Mouse (Mus musculus): ENCODE results near the gene Olfr316. TPM values are rescaled to one million over a fixed set of nuclear protein-coding genes. Genes with fewer than 3 reads are reported as not detected.
"Not testable (repeated sequence)": the region's sequence is repeated elsewhere in the genome, so short reads cannot be mapped to it uniquely, and the experiment has no call there.

Gene Olfr316
- total RNA-seq (2012; rRNA removed) (not detected in 2 replicates), polyA plus RNA-seq (2012; ENCODE audit: insufficient read depth in 1 of 2, insufficient read length in 2 of 2, low read depth in 1 of 2, low replicate concordance in 2 of 2, missing spikeins in 1 of 2) (not detected)

GRCm38 (mm10) chr11:58752434-58752833 lies at the start of gene Olfr316:
Olfr316 (plus strand) TSS chr11:58752734.
- Histone ChIP-seq H3K79me2 (ENCODE audit: control insufficient read depth, insufficient read depth, low read length, poor library complexity) (no peaks in the 10 kb centered on the region), H3K27ac (ENCODE audit: control insufficient read depth, low read depth, low read length) (no peak within 1 kb of the TSS), H3K4me1 (ENCODE audit: control insufficient read depth in 1 of 2, insufficient read depth in 2 of 2, low read length in 2 of 2) (no peaks in the 10 kb centered on the region), H3K4me3 (ENCODE audit: control insufficient read depth in 1 of 2, insufficient read depth in 1 of 2, low read depth in 2 of 2, low read length in 2 of 2) (no peak within 1 kb of the TSS), H3K9me3 (replicated peaks; ENCODE audit: insufficient read depth, low read length) (no peaks in the 10 kb centered on the region), H3K27me3 (ENCODE audit: control insufficient read depth in 1 of 2, insufficient read depth in 2 of 2, low read length in 2 of 2) (peaks cover 2 to 8% of the 10 kb centered on the region in 2 experiments; a peak in 3 of 4 replicates), H3K9ac (ENCODE audit: control insufficient read depth, low read depth, low read length, poor library complexity, severe bottlenecking) (no peak within 1 kb of the TSS), H3K36me3 (ENCODE audit: control insufficient read depth in 1 of 2, insufficient read depth in 2 of 2, low read length in 2 of 2) (no peaks in the 10 kb centered on the region)
- no peak for TF ChIP-seq SMC3 (IDR thresholded peaks at IDR 0.05; ENCODE audit: low read depth, low read length)
- no peak for TF ChIP-seq ZKSCAN1 (IDR thresholded peaks at IDR 0.05; ENCODE audit: low read depth, low read length)
- no peak for TF ChIP-seq RCOR1 (IDR thresholded peaks at IDR 0.05; ENCODE audit: low read depth, low read length)
- no peak for TF ChIP-seq CHD2 (IDR thresholded peaks at IDR 0.05; ENCODE audit: low read length)
- no peak for TF ChIP-seq ELF1 (IDR thresholded peaks at IDR 0.05; ENCODE audit: low read depth, low read length)
- TF ChIP-seq RAD21 (IDR thresholded peaks at IDR 0.05; ENCODE audit: low read depth, low read length) = no peak
- no peak for TF ChIP-seq ZMIZ1 (IDR thresholded peaks at IDR 0.05; ENCODE audit: low read depth, low read length)
- TF ChIP-seq KAT2A (conservative IDR thresholded peaks at IDR 0.05; ENCODE audit: low read depth, low read length) = no peak
- TF ChIP-seq MYB (IDR thresholded peaks at IDR 0.05; ENCODE audit: low read depth, low read length) = no peak
- no peak for TF ChIP-seq MAX (IDR thresholded peaks at IDR 0.05; ENCODE audit: low read length)
- no peak for TF ChIP-seq NRF1 (IDR thresholded peaks at IDR 0.05; ENCODE audit: insufficient read depth, low read depth, low read length, poor library complexity, severe bottlenecking)
- TF ChIP-seq TAL1 (IDR thresholded peaks at IDR 0.05; ENCODE audit: low read length) = no peak
- no peak for TF ChIP-seq ZC3H11A (IDR thresholded peaks at IDR 0.05; ENCODE audit: low read depth, low read length)
- TF ChIP-seq POLR2A (IDR thresholded peaks at IDR 0.05; ENCODE audit: control insufficient read depth in 1 of 2, insufficient read depth in 1 of 2, low read depth in 1 of 2, low read length in 2 of 2, poor library complexity in 1 of 2) = no peak
- TF ChIP-seq UBTF (IDR thresholded peaks at IDR 0.05; ENCODE audit: borderline replicate concordance, insufficient read depth, low read depth, low read length) = no peak
- TF ChIP-seq USF2 (IDR thresholded peaks at IDR 0.05; ENCODE audit: borderline replicate concordance in 1 of 2, insufficient read depth in 1 of 2, low read depth in 1 of 2, low read length in 2 of 2) = no peak
- no peak for TF ChIP-seq MEF2A (IDR thresholded peaks at IDR 0.05; ENCODE audit: extremely low read depth, insufficient replicate concordance, low read depth, low read length, poor library complexity, severe bottlenecking)
- no peak for TF ChIP-seq CTCF (IDR thresholded peaks at IDR 0.05 in 2 of 3, conservative IDR thresholded peaks at IDR 0.05 in 1 of 3; ENCODE audit: control insufficient read depth in 1 of 3, insufficient read depth in 1 of 3, low read depth in 2 of 3, low read length in 3 of 3, poor library complexity in 1 of 3, severe bottlenecking in 1 of 3)
- DNase-seq (ENCODE audit: low read depth, low spot score) = no peak

GRCm38 (mm10) chr11:58709086-58709485 lies 43.4 kb upstream of the Olfr316 start:
- Histone ChIP-seq H3K36me3 (ENCODE audit: control insufficient read depth in 1 of 2, insufficient read depth in 2 of 2, low read length in 2 of 2) (no peaks in the 10 kb centered on the region), H3K9ac (ENCODE audit: control insufficient read depth, low read depth, low read length, poor library complexity, severe bottlenecking) (no peak overlapping the region), H3K4me3 (ENCODE audit: control insufficient read depth in 1 of 2, insufficient read depth in 1 of 2, low read depth in 2 of 2, low read length in 2 of 2) (no peak overlapping the region), H3K4me1 (ENCODE audit: control insufficient read depth in 1 of 2, insufficient read depth in 2 of 2, low read length in 2 of 2) (no peaks in the 10 kb centered on the region), H3K9me3 (replicated peaks; ENCODE audit: insufficient read depth, low read length) (no peaks in the 10 kb centered on the region), H3K79me2 (ENCODE audit: control insufficient read depth, insufficient read depth, low read length, poor library complexity) (no peaks in the 10 kb centered on the region), H3K27me3 (ENCODE audit: control insufficient read depth in 1 of 2, insufficient read depth in 2 of 2, low read length in 2 of 2) (peaks cover 3 to 4% of the 10 kb centered on the region in 2 experiments; a peak in 3 of 4 replicates), H3K27ac (ENCODE audit: control insufficient read depth, low read depth, low read length) (no peak overlapping the region)
- no peak for DNase-seq (ENCODE audit: low read depth, low spot score)
- no peak for TF ChIP-seq CHD2 (IDR thresholded peaks at IDR 0.05; ENCODE audit: low read length)
- no peak for TF ChIP-seq USF2 (IDR thresholded peaks at IDR 0.05; ENCODE audit: borderline replicate concordance in 1 of 2, insufficient read depth in 1 of 2, low read depth in 1 of 2, low read length in 2 of 2)

DNA sequence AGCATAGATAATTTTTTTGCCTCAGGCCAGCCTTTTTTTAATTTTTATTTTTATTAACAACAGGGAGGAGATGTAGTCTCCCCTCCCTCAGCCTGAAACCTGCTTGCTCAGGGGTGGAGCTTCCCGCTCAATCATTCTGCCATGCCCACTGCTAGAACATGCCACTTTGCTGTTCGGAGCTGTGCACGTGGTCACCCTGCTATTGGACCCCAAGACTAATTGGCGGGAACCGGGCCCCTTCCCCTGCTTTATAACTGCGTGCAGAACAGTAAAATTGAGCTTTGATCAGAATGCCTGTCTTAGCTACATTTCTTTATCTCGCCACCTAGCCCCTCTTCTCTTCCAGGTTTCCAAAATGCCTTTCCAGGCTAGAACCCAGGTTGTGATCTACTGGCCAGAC lies 34.8 kb upstream of the Olfr316 start:
- not testable (repeated sequence) for H3K27me3 ChIP-seq (ENCODE audit: control insufficient read depth in 1 of 2, insufficient read depth in 2 of 2, low read length in 2 of 2); H3K4me3 ChIP-seq (ENCODE audit: control insufficient read depth in 1 of 2, insufficient read depth in 1 of 2, low read depth in 2 of 2, low read length in 2 of 2); H3K79me2 ChIP-seq (ENCODE audit: control insufficient read depth, insufficient read depth, low read length, poor library complexity); DNase-seq (ENCODE audit: low read depth, low spot score); H3K4me1 ChIP-seq (ENCODE audit: control insufficient read depth in 1 of 2, insufficient read depth in 2 of 2, low read length in 2 of 2); H3K9ac ChIP-seq (ENCODE audit: control insufficient read depth, low read depth, low read length, poor library complexity, severe bottlenecking); H3K36me3 ChIP-seq (ENCODE audit: control insufficient read depth in 1 of 2, insufficient read depth in 2 of 2, low read length in 2 of 2); H3K27ac ChIP-seq (ENCODE audit: control insufficient read depth, low read depth, low read length); H3K9me3 ChIP-seq (replicated peaks; ENCODE audit: insufficient read depth, low read length)

All from MEL (cell line).